Mouse (Mus musculus) heart, postnatal 0 days (tissue): Measurements from ENCODE around the gene Sdf2l1.

Source experiments
- CTCF ChIP-seq: IDR thresholded peaks from 2 replicates; pipeline ENCODE4 v1.5.1; 2016; ENCODE audit warnings: antibody characterized with exemption, control low read depth, low read depth
- EP300 ChIP-seq: IDR thresholded peaks from 2 replicates; pipeline ENCODE4 v1.6.1; 2016; ENCODE audit warnings: antibody characterized with exemption, low read depth

DNA sequence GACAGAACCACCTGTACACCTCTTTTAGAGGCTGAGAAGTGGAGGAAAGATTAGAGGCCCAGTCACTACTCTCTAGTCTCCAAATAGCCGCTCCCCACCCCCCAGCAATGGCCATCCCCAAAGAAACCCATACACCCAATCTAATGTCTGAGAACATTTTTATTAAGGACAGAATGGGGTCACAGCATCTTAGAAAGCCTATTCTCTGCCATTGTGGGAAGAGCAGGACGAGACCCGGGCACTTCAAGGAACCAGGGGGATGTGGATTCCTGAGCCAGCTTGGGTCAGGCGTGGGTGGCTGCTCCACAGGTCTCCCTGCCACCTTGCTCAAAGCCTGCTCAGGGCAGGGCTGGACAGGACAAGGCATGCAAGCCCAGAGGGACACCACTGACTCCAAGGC is 19.7 kb upstream of the Sdf2l1 start:
- TF ChIP-seq EP300 (no peak), CTCF (no peak)
